Mouse (Mus musculus) neural tube, postnatal 0 days (tissue): ENCODE results near the gene 9030624G23Rik. TPM values are rescaled to one million over a fixed set of nuclear protein-coding genes. Genes with fewer than 3 reads are reported as not detected.

Experiments used
- polyA plus RNA-seq: library from polyadenylated mRNA; unstranded; fragments of >200 nt; fragmentation: Nextera tagmentation; extraction: Ambion mirVana; gene quantifications from 2 replicates; pipeline ENCODE4 v1.2.1, GENCODE M21; 2015

Gene 9030624G23Rik
- polyA plus RNA-seq, result 3.1 and 4.0 TPM in 2 replicates

GRCm38 (mm10) chr12:24097108-24097520 lies at the start of gene 9030624G23Rik:
9030624G23Rik (minus strand) TSS chr12:24097246.

